22 mouse cellular contexts compared by ENCODE assay signal in genomic region chr13:51551824-51552223, GRCm38 (mm10). TPM values are rescaled to one million over a fixed set of nuclear protein-coding genes. Genes with fewer than 3 reads are reported as not detected.
"Had no signal": no experiment of that assay in that cellular context is flagged by ENCODE, and none has a peak within 500 bp of the region (broad histone marks: within the 10 kb centered on the region; RNA-seq: fewer than 3 reads in every experiment).

No protein-coding gene starts in this region.

- H3K9me3 ChIP-seq: kidney, embryonic 15.5 days; liver, embryonic 13.5 days; neural tube, embryonic 13.5 days had no signal

- H3K4me2 ChIP-seq: kidney, embryonic 15.5 days; liver, embryonic 13.5 days; midbrain, embryonic 11.5 days; neural tube, embryonic 13.5 days had no signal

- H3K27ac ChIP-seq: kidney, embryonic 15.5 days; left cerebral cortex, adult 2 months; liver, embryonic 13.5 days; neural tube, embryonic 13.5 days had no signal

- H3K4me1 ChIP-seq: kidney, embryonic 15.5 days; liver, embryonic 13.5 days; neural tube, embryonic 13.5 days had no signal

- DNase-seq: kidney, adult 8-10 months; kidney, postnatal 10 days; kidney, postnatal 36 days; layer of hippocampus, postnatal 36 days; liver, embryonic 13.5 days; lung, adult 2 months; lung, postnatal 14 days; lung, postnatal 4 days; right cerebral cortex, adult 18-20 months; right cerebral cortex, postnatal 14 days; right cerebral cortex, postnatal 4 days; thymus, adult 18-20 months; thymus, postnatal 36 days had no signal

- H3K27me3 ChIP-seq: liver, embryonic 13.5 days; neural tube, embryonic 13.5 days had no signal

- H3K4me3 ChIP-seq: kidney, embryonic 15.5 days; left cerebral cortex, adult 2 months; liver, embryonic 13.5 days; myocyte; neural tube, embryonic 13.5 days had no signal

- ATAC-seq: midbrain, embryonic 16.5 days had no signal

- H3K36me3 ChIP-seq: kidney, embryonic 15.5 days; liver, embryonic 13.5 days; neural tube, embryonic 13.5 days had no signal

- H3K9ac ChIP-seq: kidney, embryonic 15.5 days; liver, embryonic 13.5 days; neural tube, embryonic 13.5 days had no signal

RNA-seq across cellular contexts. Expression of gene Shc3, which starts 17.4 kb away (rescaled TPM):
- polyA plus RNA-seq: liver, adult 2 months; liver, embryonic 13.5 days; liver, embryonic 16.5 days; lung, embryonic 16.5 days had no signal
